Mouse (Mus musculus): ENCODE data around the gene Rplp2.

DNA sequence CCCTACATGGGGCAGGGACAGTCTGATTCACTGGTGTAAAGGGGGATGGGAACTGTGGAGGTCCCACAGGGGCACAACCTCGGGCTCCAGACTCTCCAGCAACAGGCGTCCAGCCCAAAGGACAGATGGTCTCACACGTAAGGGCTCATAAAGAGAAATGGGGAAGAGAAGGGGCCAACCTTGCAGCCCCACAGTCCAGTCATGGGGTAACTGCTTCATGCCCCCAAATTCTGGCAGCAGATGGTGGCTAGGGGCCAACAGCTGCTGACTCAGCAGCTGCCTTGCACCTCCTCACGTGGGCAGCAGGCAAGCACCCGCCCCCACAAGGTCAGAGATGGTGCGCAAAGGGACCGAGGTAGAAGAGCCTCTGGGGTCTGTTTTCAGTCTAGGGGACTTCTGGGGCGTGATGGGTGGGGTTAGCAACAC is 15.0 kb upstream of the Rplp2 start:
- TF ChIP-seq CTCF (IDR thresholded peaks at IDR 0.05; ENCODE audit: insufficient read depth, low read depth, low read length), result no peak
- TF ChIP-seq POLR2A (IDR thresholded peaks at IDR 0.05; ENCODE audit: insufficient read depth, low read depth, low read length), result no peak

Measured in olfactory bulb, adult 2 months (tissue).